Mouse (Mus musculus): Measurements from ENCODE around the gene Mybl2. TPM values are rescaled to one million over a fixed set of nuclear protein-coding genes. Genes with fewer than 3 reads are reported as not detected.

The Mybl2 gene
- total RNA-seq, 2 experiments from 2014 or later: 30.8 to 39.0 TPM

DNA sequence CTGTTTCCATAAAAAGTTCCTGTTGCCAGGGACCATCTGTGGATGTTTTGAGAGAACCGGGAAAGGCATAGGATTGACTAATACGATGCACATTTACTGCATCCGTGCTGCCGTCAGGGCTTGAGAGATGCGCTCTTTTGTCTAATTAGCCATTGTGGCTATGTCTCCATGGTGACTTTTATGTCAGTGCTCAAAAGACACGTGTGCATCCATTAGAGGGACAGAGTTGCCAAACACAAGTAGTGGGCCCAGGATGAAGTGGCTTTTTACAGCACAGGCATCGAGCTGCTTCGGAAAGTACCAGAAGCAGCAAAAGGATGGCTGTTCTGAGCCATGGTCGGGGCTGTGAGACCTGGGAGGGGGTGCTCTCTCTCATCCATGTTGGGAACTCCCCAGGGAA is 53.9 kb downstream of the Mybl2 start:
- no peak for ATAC-seq (replicated peaks; ENCODE audit: poor library complexity)

DNA sequence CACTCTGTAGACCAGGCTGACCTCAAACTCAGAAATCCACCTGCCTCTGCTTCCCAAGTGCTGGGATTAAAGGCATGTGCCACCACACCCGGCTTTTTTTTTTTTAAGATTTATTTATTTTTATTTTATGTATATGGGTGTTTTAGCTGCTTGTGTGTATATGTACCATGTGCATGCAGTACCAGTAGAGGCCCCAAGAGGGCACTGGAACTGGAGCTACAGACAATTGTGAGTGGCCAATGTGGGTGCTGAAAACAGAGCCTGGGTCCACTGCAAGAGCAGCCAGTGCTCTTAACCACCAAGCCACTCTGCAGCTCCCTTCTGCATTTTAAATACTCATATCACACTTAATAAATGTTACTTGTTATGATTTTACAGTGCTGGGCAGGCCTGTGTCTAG is 56.2 kb downstream of the Mybl2 start:
- ATAC-seq (replicated peaks; ENCODE audit: poor library complexity): no peak

DNA sequence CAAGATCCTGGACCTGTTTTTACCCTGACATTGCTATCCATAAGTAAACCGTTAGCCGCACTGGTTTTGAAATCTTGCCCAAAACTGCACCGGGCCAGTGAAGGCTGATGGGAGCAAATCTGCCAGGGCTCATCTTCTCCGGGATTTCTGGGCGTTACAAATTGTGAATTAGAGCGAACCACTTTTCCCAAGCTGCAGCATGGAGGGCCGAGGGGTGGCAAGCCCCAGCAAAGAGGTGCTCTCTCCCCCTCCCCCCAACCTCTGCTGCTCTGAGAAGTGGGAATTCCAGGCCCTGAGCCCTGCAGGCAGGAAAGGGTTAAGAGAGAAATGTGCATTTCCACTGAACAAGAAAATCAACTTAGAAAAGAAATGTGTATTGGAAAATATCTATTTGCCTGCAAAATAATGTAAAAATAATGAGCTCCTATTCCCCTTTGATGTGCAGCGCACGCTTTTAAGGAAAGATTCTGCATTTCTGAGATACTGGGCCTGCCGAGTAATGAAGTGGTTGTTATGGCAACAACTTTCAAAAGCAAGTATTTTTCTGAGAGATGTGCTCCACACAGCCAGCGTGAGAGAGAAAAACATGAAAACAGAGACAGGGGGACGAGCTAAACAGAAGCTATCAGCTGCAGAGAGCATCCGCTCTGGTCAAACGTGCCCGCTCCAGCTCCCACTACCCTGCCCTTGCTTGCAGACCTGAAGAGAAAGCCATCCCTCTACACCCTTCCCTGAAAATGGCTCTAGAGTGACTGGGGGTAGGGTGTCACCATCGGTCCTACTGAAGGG is 57.1 kb downstream of the Mybl2 start:
- ATAC-seq (replicated peaks; ENCODE audit: poor library complexity): no peak

DNA sequence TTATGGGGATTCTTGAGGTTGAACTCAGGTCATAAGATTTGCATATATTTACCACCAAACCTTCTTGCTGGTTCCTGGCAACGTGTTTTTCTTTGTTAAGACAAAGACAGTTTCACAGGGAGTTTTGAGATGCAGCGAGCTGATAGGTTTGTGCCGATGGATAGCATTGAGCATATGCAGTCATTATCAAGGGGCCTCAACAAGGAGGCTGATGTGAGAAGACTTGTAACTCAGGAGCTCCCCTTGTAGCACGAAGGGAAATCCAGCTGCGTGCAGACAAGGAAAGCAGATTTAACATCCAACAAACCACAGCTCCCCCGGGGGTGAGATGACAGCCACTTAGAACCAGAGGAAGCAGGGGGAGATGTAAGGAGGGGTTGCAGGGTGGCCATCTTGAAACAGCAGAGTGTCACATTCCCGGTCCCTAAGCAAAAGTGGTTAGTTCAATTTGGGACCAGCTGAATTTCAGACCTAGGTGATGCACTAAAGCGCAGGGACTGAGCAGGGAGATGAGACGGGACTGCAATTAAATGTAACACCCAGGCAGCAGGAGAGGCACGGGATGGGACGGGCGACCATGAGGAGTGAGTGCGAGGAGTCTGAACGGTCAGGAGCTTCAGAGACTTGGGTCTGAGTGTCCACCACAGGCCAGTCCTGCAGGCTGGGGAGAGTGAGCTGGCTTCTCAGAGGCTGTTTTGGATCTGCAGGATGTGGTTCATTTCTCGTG is 66.3 kb downstream of the Mybl2 start:
- ATAC-seq (replicated peaks; ENCODE audit: poor library complexity): no peak

DNA sequence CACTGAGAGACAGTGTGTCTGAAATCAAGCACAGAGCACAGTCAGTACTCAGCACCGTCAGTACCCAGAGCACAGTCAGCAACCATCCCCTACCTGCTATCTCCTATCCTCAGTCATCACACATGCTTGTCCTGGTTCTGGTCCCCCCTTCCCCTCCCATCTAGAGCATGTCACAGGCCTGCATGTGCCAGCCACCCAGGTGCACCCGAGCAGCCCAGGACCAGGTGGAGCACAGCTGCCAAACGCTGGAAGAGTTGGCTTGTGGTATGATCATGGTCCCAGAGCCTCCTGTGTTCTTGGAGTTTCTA is 66.8 kb downstream of the Mybl2 start:
- no peak for ATAC-seq (replicated peaks; ENCODE audit: poor library complexity)

DNA sequence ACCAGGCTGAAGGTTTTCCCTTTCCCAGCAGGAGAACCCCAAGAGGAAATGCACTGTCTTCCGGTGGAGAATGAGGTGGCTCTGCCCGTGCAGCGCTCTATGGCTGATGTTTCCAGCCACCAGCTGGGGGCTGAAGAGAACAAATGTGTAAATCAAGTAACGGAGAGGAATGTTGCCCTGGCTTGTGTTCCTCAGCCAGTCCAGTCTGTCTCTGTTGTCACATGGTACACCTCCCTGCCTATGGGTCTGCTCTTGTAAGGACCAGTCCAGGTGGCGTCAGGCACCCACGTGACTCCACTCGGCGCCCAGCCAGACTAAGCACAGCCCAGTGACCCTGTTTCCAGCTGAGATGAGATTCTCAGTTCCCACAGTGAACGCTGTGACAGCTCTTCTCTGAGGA is 67.8 kb downstream of the Mybl2 start:
- peak; percentile 17; the same call in 1 of the 2 replicates for ATAC-seq (replicated peaks; ENCODE audit: poor library complexity)

DNA sequence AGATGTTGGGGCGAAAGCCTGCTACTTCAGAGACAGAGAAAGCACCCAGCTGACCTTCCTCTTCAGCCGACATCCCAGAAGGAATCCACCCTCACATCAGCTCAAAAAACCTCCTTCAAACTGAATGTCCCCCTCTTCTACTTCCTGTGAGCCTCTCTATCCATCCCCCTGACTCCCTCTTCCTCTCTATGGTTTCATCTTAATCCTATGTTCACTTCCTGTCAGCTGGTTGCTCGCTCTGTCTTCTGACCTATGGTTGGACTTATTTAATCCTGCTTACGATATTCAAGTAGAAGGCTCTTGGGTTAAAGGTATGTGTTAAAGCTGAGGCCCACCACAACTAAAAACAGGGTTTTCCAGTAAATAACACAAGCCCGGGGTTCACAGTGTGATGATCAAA is 69.0 kb downstream of the Mybl2 start:
- no peak for ATAC-seq (replicated peaks; ENCODE audit: poor library complexity)

DNA sequence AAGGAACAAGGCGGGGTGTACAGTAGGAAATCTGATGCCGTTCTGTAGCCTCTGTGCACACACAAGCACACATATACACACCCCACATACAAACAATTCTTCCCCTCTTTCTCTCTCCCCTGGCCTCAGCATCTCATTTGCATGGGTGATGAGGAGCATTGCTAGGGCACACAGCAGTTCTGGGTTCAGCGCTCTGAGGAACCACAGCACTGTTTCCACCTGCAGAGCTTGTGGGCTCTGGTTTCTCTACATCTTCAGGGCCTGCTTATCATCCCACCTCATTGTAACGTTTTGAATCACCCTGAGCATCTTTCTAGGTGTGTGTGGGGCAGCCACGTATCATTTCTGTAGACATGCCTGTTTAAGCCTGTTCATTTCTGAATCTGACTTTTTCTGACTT is 76.3 kb downstream of the Mybl2 start:
- no peak for ATAC-seq (replicated peaks; ENCODE audit: poor library complexity)

DNA sequence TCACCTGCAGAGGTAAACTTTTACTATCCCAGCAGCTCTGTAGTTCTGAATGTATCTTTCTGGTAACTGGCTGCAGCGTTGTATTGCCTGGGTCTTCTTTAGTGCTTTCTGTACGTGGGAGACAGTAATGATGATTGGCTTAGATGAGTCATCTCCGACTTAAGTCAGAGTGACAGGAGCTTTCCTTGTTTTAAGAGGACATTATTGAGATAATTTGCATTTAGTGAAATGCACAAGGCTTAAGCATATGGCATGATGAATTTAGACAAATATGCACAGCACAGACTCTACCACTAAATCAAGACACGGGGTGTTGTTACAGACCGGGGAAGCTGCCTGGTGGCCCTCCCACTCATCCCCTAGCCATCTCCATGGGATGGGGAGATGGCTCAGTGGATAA is 77.8 kb downstream of the Mybl2 start:
- ATAC-seq (replicated peaks; ENCODE audit: poor library complexity): no peak

Other genes with a start within 250 kb of the Mybl2 start
- gene Srsf6, start 123.2 kb upstream of the Mybl2 start, total RNA-seq (2015): 239 and 254 TPM in 2 replicates
- 221 and 260 TPM in 2 replicates for gene Srsf6, start 123.2 kb upstream of the Mybl2 start, total RNA-seq (2017)
- not detected in 2 replicates for gene L3mbtl1, start 111.2 kb upstream of the Mybl2 start, total RNA-seq (2015)
- not detected in 2 replicates for gene L3mbtl1, start 111.2 kb upstream of the Mybl2 start, total RNA-seq (2017)
- gene Sgk2, start 67.4 kb upstream of the Mybl2 start, total RNA-seq (2015): not detected in 2 replicates
- gene Sgk2, start 67.4 kb upstream of the Mybl2 start, total RNA-seq (2017): not detected in 2 replicates
- 31.8 and 41.2 TPM in 2 replicates for gene Ift52, start 37.3 kb upstream of the Mybl2 start, total RNA-seq (2015)
- gene Ift52, start 37.3 kb upstream of the Mybl2 start, total RNA-seq (2017): 13.5 and 28.3 TPM in 2 replicates
- 0.90 and 1.4 TPM in 2 replicates for gene Gtsf1l, start 33.2 kb downstream of the Mybl2 start, total RNA-seq (2015)
- 0.61 TPM in 1 of 2 replicates, not detected in the other for gene Gtsf1l, start 33.2 kb downstream of the Mybl2 start, total RNA-seq (2017)
- 0.15 and 0.27 TPM in 2 replicates for gene Tox2, start 148.4 kb downstream of the Mybl2 start, total RNA-seq (2015)
- gene Tox2, start 148.4 kb downstream of the Mybl2 start, total RNA-seq (2017): 0.74 TPM in 1 of 2 replicates, not detected in the other